Mouse (Mus musculus) cerebellum, adult 9-11 months (tissue): ENCODE data around the gene Ophn1.

Experiments
- DNase-seq: peaks from one replicate; pipeline ENCODE4 v3.0.0; 2022

Gene Ophn1

GRCm38 (mm10) chrX:98890406-98891116 lies at the start of gene Ophn1:
Gene Ophn1, minus strand, starts transcription at chrX:98891025.
- peak; percentile 78 for DNase-seq

- peak; percentile 94 for DNase-seq
Measured at GRCm38 (mm10) chrX:98937555-98938294, 46.9 kb upstream of the Ophn1 start.

- DNase-seq: peak; percentile 96
Measured at GRCm38 (mm10) chrX:98936707-98937554, 46.1 kb upstream of the Ophn1 start.

GRCm38 (mm10) chrX:98936101-98936500 lies 45.3 kb upstream of the Ophn1 start, which contains the start of gene Yipf6:
Gene Yipf6, plus strand, starts transcription at chrX:98936316.
- DNase-seq: peak; percentile 34

GRCm38 (mm10) chrX:98919423-98919822 lies 28.6 kb upstream of the Ophn1 start:
- DNase-seq: no peak

- no peak for DNase-seq
Measured at GRCm38 (mm10) chrX:98908910-98909309, 18.1 kb upstream of the Ophn1 start.

- no peak for DNase-seq
Measured at GRCm38 (mm10) chrX:98904226-98904625, 13.4 kb upstream of the Ophn1 start.

GRCm38 (mm10) chrX:98898307-98898706 lies 7.5 kb upstream of the Ophn1 start:
- peak; percentile 16 for DNase-seq

- no peak for DNase-seq
Measured at GRCm38 (mm10) chrX:98890072-98890405, 786 bp downstream of the Ophn1 start.

GRCm38 (mm10) chrX:98881983-98882382 lies 8.8 kb downstream of the Ophn1 start:
- DNase-seq: no peak

- no peak for DNase-seq
Measured at GRCm38 (mm10) chrX:98881085-98881484, 9.7 kb downstream of the Ophn1 start.

- DNase-seq: no peak
Measured at GRCm38 (mm10) chrX:98880314-98880713, 10.5 kb downstream of the Ophn1 start.

- DNase-seq: no peak
Measured at GRCm38 (mm10) chrX:98875144-98875543, 15.7 kb downstream of the Ophn1 start.

GRCm38 (mm10) chrX:98874086-98874485 lies 16.7 kb downstream of the Ophn1 start:
- DNase-seq: no peak

GRCm38 (mm10) chrX:98872064-98872463 lies 18.8 kb downstream of the Ophn1 start:
- DNase-seq: no peak

GRCm38 (mm10) chrX:98870541-98870940 lies 20.3 kb downstream of the Ophn1 start:
- no peak for DNase-seq

- no peak for DNase-seq
Measured at GRCm38 (mm10) chrX:98869735-98870134, 21.1 kb downstream of the Ophn1 start.

GRCm38 (mm10) chrX:98869165-98869564 lies 21.7 kb downstream of the Ophn1 start:
- DNase-seq: no peak

GRCm38 (mm10) chrX:98860167-98860566 lies 30.7 kb downstream of the Ophn1 start:
- no peak for DNase-seq

GRCm38 (mm10) chrX:98856046-98856445 lies 34.8 kb downstream of the Ophn1 start:
- DNase-seq: no peak

GRCm38 (mm10) chrX:98850869-98851268 lies 40.0 kb downstream of the Ophn1 start:
- no peak for DNase-seq

GRCm38 (mm10) chrX:98841606-98842005 lies 49.2 kb downstream of the Ophn1 start:
- DNase-seq: no peak

GRCm38 (mm10) chrX:98835989-98836388 lies 54.8 kb downstream of the Ophn1 start:
- no peak for DNase-seq
